Mouse (Mus musculus) kidney, postnatal 14 days (tissue): ENCODE measurements around the gene Rcvrn.

Source experiments
- DNase-seq: peaks from one replicate; pipeline ENCODE4 v3.0.0; 2022; ENCODE audit warnings: mixed read lengths

The Rcvrn gene

GRCm38 (mm10) chr11:67694703-67695376 is at the start of gene Rcvrn:
Gene Rcvrn (plus strand): TSS chr11:67695326.
- DNase-seq: no peak

- DNase-seq: peak; percentile 83
Observed at GRCm38 (mm10) chr11:67647745-67648144, 47.4 kb upstream of the Rcvrn start.

- DNase-seq: no peak
Observed at GRCm38 (mm10) chr11:67648651-67649407, 46.3 kb upstream of the Rcvrn start.

GRCm38 (mm10) chr11:67649971-67650707 is 45.0 kb upstream of the Rcvrn start:
- no peak for DNase-seq

- no peak for DNase-seq
Observed at GRCm38 (mm10) chr11:67651731-67652130, 43.4 kb upstream of the Rcvrn start.

- no peak for DNase-seq
Observed at GRCm38 (mm10) chr11:67652194-67652892, 42.8 kb upstream of the Rcvrn start.

- no peak for DNase-seq
Observed at GRCm38 (mm10) chr11:67652893-67653255, 42.3 kb upstream of the Rcvrn start.

GRCm38 (mm10) chr11:67653521-67654090 is 41.5 kb upstream of the Rcvrn start:
- DNase-seq: no peak

- DNase-seq: no peak
Observed at GRCm38 (mm10) chr11:67654514-67654913, 40.6 kb upstream of the Rcvrn start.

- DNase-seq: no peak
Observed at GRCm38 (mm10) chr11:67655236-67655959, 39.7 kb upstream of the Rcvrn start.

- no peak for DNase-seq
Observed at GRCm38 (mm10) chr11:67656366-67656765, 38.8 kb upstream of the Rcvrn start.

GRCm38 (mm10) chr11:67656811-67657210 is 38.3 kb upstream of the Rcvrn start:
- DNase-seq: no peak

- DNase-seq: peak; percentile 56
Observed at GRCm38 (mm10) chr11:67657685-67658382, 37.3 kb upstream of the Rcvrn start.

GRCm38 (mm10) chr11:67661465-67661864 is 33.7 kb upstream of the Rcvrn start:
- no peak for DNase-seq

- DNase-seq: no peak
Observed at GRCm38 (mm10) chr11:67663437-67663836, 31.7 kb upstream of the Rcvrn start.

GRCm38 (mm10) chr11:67664261-67664660 is 30.9 kb upstream of the Rcvrn start:
- no peak for DNase-seq

GRCm38 (mm10) chr11:67664918-67665317 is 30.2 kb upstream of the Rcvrn start:
- DNase-seq: no peak

GRCm38 (mm10) chr11:67666129-67666528 is 29.0 kb upstream of the Rcvrn start:
- no peak for DNase-seq

GRCm38 (mm10) chr11:67667531-67668332 is 27.4 kb upstream of the Rcvrn start:
- DNase-seq: peak; percentile 80

- DNase-seq: no peak
Observed at GRCm38 (mm10) chr11:67668460-67669007, 26.6 kb upstream of the Rcvrn start.
